Mouse (Mus musculus): ENCODE measurements at regions not wholly inside any gene's neighbourhood (a gene's known extent, or its start where the extent isn't known, plus 50 kb on each side); places are given as distances from the start of the nearest gene placed in this dataset.

DNA sequence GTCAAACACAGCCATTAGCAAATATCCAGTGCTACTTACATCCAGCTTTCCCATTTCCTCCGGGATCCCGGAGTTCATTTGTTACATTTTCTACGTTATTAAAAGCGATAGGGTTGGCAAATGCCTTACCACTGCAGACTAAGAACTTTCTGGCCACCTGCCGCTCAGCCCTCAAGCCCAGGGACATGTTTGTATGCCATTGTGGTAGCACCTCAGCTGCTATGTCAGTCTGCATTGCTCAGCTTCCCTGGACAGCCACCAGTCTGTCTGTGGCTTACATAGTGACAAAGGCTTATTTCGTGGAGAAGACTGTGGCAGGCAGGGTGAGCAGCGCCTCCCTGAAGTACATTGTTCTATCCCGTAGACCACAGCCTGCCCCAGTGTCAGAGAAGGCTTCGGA is 127.5 kb downstream of the Fam173b start:
- WGBS = 84% methylated on average over 9 of the region's 9 CpGs
- no peak overlapping the region for H3K4me3 ChIP-seq (ENCODE audit: low read depth, low read length)
- no peaks in the 10 kb centered on the region for H3K36me3 ChIP-seq (ENCODE audit: control insufficient read depth, insufficient read depth, low read length)
- no peaks in the 10 kb centered on the region for H3K4me1 ChIP-seq (replicated peaks; ENCODE audit: control insufficient read depth, insufficient read depth, low read length)
- DNase-seq (ENCODE audit: low spot score) = no peak
- no peak overlapping the region for H3K27ac ChIP-seq (ENCODE audit: low read depth, low read length)
- no peaks in the 10 kb centered on the region for H3K27me3 ChIP-seq (replicated peaks; ENCODE audit: control insufficient read depth, insufficient read depth, low read length)
- no peaks in the 10 kb centered on the region for H3K9me3 ChIP-seq (ENCODE audit: control insufficient read depth, low read length)
- ATAC-seq (replicated peaks; ENCODE audit: low FRiP score) = no peak
- no peak overlapping the region for H3K9ac ChIP-seq (ENCODE audit: low read depth, low read length)
- H3K4me2 ChIP-seq = no peak overlapping the region

DNA sequence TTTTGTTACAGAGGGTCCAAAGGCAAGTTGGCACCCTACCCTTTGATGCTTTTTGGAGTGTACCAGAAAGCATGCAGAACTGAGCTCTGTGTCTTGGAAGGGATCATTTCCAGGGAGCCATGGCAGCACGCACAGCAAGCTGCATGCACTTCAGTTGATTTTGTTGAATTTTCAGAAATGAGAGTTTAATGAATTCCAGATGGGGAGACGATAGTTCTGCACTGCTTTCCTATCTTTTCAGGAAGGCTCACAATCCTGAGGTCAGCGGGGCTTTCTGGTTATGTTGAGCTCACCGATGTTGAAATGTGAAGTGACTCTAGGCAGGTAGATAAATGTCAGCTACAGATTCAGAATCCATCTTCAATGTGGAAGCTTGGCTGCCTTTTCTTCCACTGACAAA is 140.0 kb downstream of the Fam173b start:
- Histone ChIP-seq H3K9ac (ENCODE audit: low read depth, low read length) (no peak overlapping the region), H3K27ac (ENCODE audit: low read depth, low read length) (no peak overlapping the region), H3K4me1 (replicated peaks; ENCODE audit: control insufficient read depth, insufficient read depth, low read length) (no peaks in the 10 kb centered on the region), H3K4me2 (no peak overlapping the region), H3K36me3 (ENCODE audit: control insufficient read depth, insufficient read depth, low read length) (no peaks in the 10 kb centered on the region), H3K9me3 (ENCODE audit: control insufficient read depth, low read length) (no peaks in the 10 kb centered on the region), H3K4me3 (ENCODE audit: low read depth, low read length) (no peak overlapping the region), H3K27me3 (replicated peaks; ENCODE audit: control insufficient read depth, insufficient read depth, low read length) (no peaks in the 10 kb centered on the region)
- ATAC-seq (replicated peaks; ENCODE audit: low FRiP score) (no peak), DNase-seq (ENCODE audit: low spot score) (no peak)
- WGBS = 63% methylated on average over 4 of the region's 4 CpGs

DNA sequence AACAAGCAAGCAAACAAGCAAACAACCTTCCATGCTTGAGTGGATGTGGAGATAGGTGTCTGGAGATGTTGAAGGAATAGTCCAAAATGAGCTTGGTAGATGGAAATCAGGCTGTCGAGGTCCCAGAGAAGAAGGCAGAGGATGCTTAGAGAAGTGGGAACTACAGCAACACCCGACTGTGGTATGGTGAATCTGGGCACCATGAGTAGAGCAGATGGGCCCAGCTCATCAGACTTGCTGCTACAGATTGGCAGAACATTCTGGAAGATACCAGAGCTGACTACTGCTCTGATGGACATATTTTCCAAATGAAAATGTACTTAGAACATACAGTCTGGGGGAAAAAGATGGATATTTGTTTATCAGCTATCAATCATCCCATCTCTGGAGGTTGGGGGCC is 142.9 kb downstream of the Fam173b start:
- no peak for DNase-seq (ENCODE audit: low spot score)
- Histone ChIP-seq H3K36me3 (ENCODE audit: control insufficient read depth, insufficient read depth, low read length) (no peaks in the 10 kb centered on the region), H3K27me3 (replicated peaks; ENCODE audit: control insufficient read depth, insufficient read depth, low read length) (no peaks in the 10 kb centered on the region), H3K27ac (ENCODE audit: low read depth, low read length) (no peak overlapping the region), H3K9me3 (ENCODE audit: control insufficient read depth, low read length) (no peaks in the 10 kb centered on the region), H3K4me2 (no peak overlapping the region), H3K4me1 (replicated peaks; ENCODE audit: control insufficient read depth, insufficient read depth, low read length) (no peaks in the 10 kb centered on the region), H3K9ac (ENCODE audit: low read depth, low read length) (no peak overlapping the region), H3K4me3 (ENCODE audit: low read depth, low read length) (no peak overlapping the region)
- ATAC-seq (replicated peaks; ENCODE audit: low FRiP score) = no peak
- WGBS = 65% methylated on average over 2 of the region's 2 CpGs

DNA sequence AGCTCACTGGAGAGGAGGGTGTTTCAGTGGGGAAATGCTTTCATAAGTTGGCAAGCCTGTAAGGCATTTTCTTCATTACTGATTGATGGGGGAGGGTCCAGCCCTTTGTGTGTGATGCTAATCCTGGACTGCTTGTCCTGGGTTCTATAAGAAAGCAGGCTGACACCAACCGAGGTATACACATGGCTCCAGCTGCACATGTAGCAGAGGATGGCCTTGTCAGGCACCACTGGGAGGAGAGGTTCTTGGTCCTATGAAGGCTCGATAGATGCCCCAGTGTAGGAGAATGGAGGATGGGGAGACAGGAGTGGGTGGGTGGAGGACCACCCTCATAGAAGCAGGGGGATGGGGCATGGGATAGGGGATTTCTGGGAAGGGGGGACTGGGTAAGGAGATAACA is 151.0 kb downstream of the Fam173b start:
- WGBS = 71% methylated on average over 2 of the region's 2 CpGs

DNA sequence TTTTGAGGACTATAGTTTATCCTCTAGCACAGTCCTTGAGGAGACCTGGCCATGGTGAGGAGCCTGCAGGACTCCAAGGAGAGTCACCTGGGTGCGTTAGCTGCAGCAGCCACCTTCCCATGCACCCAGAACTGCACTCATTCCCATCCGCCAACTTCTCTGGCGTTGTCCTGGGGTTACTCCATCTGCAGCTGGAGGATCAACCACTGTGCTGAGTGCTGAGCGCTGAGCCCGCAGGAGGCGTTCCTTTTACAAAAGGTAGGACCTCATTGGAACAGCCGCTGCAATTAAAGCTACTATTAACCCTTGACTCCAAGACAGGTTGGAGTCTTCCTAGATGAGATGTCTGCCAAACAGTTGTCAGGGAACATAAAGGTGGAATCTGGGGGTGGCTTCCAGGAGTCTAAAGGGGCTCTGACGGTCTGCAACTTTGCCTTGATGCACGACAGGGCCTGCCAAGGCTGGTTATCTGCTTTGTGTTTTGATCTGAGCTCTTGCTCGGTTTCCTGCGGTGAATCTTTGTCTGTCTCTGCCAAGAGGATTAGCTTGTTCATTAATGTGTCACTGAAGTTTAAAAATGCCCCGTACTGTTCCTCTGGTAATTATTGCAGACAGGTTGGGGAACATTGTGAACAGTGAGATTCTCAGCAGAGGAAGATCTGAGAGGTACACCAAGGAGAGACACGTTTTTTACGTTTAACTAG is 152.1 kb downstream of the Fam173b start:
- DNase-seq (ENCODE audit: low spot score) = no peak

More for the DNA sequence above, 151.0 kb downstream of the Fam173b start:
- no peak overlapping the region for H3K4me3 ChIP-seq (ENCODE audit: low read depth, low read length)
- H3K9me3 ChIP-seq (ENCODE audit: control insufficient read depth, low read length) = no peaks in the 10 kb centered on the region
- no peaks in the 10 kb centered on the region for H3K4me1 ChIP-seq (replicated peaks; ENCODE audit: control insufficient read depth, insufficient read depth, low read length)
- DNase-seq (ENCODE audit: low spot score) (no peak), ATAC-seq (replicated peaks; ENCODE audit: low FRiP score) (no peak)
- no peaks in the 10 kb centered on the region for H3K36me3 ChIP-seq (ENCODE audit: control insufficient read depth, insufficient read depth, low read length)
- no peak overlapping the region for H3K4me2 ChIP-seq
- no peak overlapping the region for H3K9ac ChIP-seq (ENCODE audit: low read depth, low read length)
- H3K27me3 ChIP-seq (replicated peaks; ENCODE audit: control insufficient read depth, insufficient read depth, low read length) = no peaks in the 10 kb centered on the region
- no peak overlapping the region for H3K27ac ChIP-seq (ENCODE audit: low read depth, low read length)

DNA sequence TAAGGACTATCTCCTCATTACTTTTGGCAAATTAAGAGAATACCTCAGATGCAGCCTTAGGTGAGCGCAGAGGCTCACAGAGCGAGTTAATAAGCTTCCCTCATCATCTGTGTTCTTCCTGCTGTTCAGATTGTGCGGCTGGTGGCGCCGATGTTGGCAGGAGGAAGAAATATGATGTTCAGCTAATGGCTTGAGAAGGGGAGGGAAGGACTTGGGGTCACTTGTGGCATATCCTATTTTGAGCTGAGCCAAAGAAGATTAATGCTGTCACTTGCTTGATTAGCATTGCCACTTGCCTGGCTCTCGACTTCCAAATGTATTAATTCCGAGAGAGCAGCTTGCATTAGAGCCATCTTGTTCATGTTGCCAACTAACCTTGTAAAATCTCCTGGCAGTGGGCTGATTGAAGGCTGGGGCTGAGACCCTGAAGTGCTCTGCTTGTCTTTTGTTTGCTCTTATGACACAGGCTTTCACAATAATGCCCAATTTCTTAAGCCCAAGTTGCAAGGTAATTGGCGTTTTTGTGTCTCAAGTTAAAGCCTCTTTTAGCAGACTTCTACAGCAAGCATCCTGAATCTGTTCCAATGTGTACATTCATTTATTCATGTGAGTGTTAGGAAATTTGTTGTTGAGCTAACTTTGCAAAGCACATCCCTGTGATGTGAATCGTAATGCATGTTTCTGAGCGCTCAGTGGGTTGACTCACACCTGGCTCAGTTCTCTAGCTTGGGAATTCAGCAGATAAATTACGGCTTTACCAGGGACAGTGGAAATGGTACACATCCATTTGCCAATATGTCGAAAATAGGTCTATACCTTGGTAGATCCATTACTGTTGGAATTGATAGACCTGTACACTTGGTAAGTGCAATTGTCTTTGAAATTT is 167.6 kb downstream of the Fam173b start:
- WGBS = 77% methylated on average over 12 of the region's 12 CpGs
- no peaks in the 10 kb centered on the region for H3K36me3 ChIP-seq (ENCODE audit: control insufficient read depth, insufficient read depth, low read length)
- no peak overlapping the region for H3K4me2 ChIP-seq
- H3K27ac ChIP-seq (ENCODE audit: low read depth, low read length) = no peak overlapping the region
- no peak overlapping the region for H3K4me3 ChIP-seq (ENCODE audit: low read depth, low read length)
- DNase-seq (ENCODE audit: low spot score) (no peak), ATAC-seq (replicated peaks; ENCODE audit: low FRiP score) (no peak)
- no peaks in the 10 kb centered on the region for H3K4me1 ChIP-seq (replicated peaks; ENCODE audit: control insufficient read depth, insufficient read depth, low read length)
- H3K9ac ChIP-seq (ENCODE audit: low read depth, low read length) = no peak overlapping the region
- H3K27me3 ChIP-seq (replicated peaks; ENCODE audit: control insufficient read depth, insufficient read depth, low read length) = no peaks in the 10 kb centered on the region
- H3K9me3 ChIP-seq (ENCODE audit: control insufficient read depth, low read length) = no peaks in the 10 kb centered on the region

More for the DNA sequence above, 152.1 kb downstream of the Fam173b start:
- Histone ChIP-seq H3K4me3 (ENCODE audit: low read depth, low read length) (no peak overlapping the region), H3K27ac (ENCODE audit: low read depth, low read length) (no peak overlapping the region), H3K27me3 (replicated peaks; ENCODE audit: control insufficient read depth, insufficient read depth, low read length) (no peaks in the 10 kb centered on the region), H3K9ac (ENCODE audit: low read depth, low read length) (no peak overlapping the region), H3K36me3 (ENCODE audit: control insufficient read depth, insufficient read depth, low read length) (no peaks in the 10 kb centered on the region), H3K9me3 (ENCODE audit: control insufficient read depth, low read length) (no peaks in the 10 kb centered on the region), H3K4me1 (replicated peaks; ENCODE audit: control insufficient read depth, insufficient read depth, low read length) (no peaks in the 10 kb centered on the region), H3K4me2 (no peak overlapping the region)
- no peak for ATAC-seq (replicated peaks; ENCODE audit: low FRiP score)
- WGBS = 48% methylated on average over 14 of the region's 14 CpGs

DNA sequence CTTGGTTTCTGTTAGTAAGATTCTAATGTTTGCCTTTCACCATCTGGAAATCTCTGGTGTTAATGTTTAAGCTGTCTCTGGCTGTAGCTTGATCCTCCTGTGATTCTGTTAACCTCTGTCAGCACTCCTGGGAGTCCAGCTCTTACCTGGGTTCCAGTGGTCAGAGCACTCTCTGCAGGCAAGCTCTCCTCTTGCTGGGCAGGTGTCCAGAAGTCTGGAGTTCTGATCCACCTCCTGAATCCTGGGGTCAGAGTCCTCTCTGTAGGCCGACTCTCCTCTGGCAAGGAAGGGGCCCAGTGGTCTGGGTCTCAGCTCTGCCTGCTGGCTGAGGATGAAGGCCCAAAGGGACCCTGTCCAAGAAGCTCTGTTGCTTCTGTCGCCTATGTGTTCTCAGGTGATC is 181.4 kb downstream of the Fam173b start:
- H3K27me3 ChIP-seq (replicated peaks; ENCODE audit: control insufficient read depth, insufficient read depth, low read length) = no peaks in the 10 kb centered on the region
- DNase-seq (ENCODE audit: low spot score) (no peak), ATAC-seq (replicated peaks; ENCODE audit: low FRiP score) (no peak)
- H3K9ac ChIP-seq (ENCODE audit: low read depth, low read length) = no peak overlapping the region
- peaks cover 3% of the 10 kb centered on the region; the same call in 1 of the 2 replicates for H3K9me3 ChIP-seq (ENCODE audit: control insufficient read depth, low read length)
- H3K27ac ChIP-seq (ENCODE audit: low read depth, low read length) = no peak overlapping the region
- no peaks in the 10 kb centered on the region for H3K36me3 ChIP-seq (ENCODE audit: control insufficient read depth, insufficient read depth, low read length)
- H3K4me2 ChIP-seq = no peak overlapping the region
- WGBS = 75% methylated on average over 2 of the region's 2 CpGs
- H3K4me3 ChIP-seq (ENCODE audit: low read depth, low read length) = no peak overlapping the region
- H3K4me1 ChIP-seq (replicated peaks; ENCODE audit: control insufficient read depth, insufficient read depth, low read length) = no peaks in the 10 kb centered on the region

DNA sequence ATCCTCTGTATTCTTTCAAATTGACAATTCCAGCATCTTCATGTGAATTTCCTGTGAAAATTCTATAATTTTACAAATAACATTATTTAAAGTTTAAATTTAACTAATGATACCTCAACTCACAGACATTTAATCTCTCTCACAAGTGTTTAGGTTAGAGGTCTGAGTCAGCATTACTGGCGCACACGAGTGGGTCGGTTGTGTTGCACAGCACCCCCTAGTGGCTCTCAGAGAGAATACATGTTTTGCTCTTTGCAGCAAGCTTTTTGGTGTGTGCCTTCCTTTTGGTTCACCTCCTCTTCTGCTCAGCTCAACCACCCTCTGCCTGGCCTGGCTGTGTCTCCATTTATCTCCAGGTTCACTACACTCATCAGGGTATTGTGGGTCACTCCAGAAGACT is 183.4 kb downstream of the Fam173b start:
- DNase-seq (ENCODE audit: low spot score) (no peak), ATAC-seq (replicated peaks; ENCODE audit: low FRiP score) (no peak)
- H3K4me3 ChIP-seq (ENCODE audit: low read depth, low read length) = no peak overlapping the region
- H3K9ac ChIP-seq (ENCODE audit: low read depth, low read length) = no peak overlapping the region
- 73% methylated on average over 3 of the region's 3 CpGs for WGBS
- H3K4me1 ChIP-seq (replicated peaks; ENCODE audit: control insufficient read depth, insufficient read depth, low read length) = no peaks in the 10 kb centered on the region
- peaks cover 3% of the 10 kb centered on the region; the same call in 1 of the 2 replicates for H3K9me3 ChIP-seq (ENCODE audit: control insufficient read depth, low read length)
- H3K27ac ChIP-seq (ENCODE audit: low read depth, low read length) = no peak overlapping the region
- H3K4me2 ChIP-seq = no peak overlapping the region
- H3K27me3 ChIP-seq (replicated peaks; ENCODE audit: control insufficient read depth, insufficient read depth, low read length) = no peaks in the 10 kb centered on the region
- H3K36me3 ChIP-seq (ENCODE audit: control insufficient read depth, insufficient read depth, low read length) = no peaks in the 10 kb centered on the region

DNA sequence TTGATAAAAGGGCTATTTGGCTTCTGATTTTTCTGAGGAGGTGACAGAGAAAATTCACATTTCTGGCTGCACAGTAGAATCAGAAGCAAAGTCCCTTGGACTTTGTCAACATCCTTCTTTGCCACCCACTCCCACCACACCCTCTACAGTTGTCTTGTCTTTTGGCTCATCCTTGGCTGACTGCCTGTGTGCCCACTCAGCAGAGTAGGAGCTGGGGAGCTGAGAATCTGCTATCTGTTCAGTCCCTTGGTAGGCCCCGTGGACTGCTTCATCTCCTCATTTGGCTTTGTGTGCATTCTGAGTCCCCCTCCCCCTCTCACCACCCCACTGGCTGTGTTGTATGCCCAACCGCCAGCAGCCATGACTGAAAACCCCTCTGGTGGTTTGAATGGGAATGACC is 197.2 kb downstream of the Fam173b start:
- Histone ChIP-seq H3K36me3 (ENCODE audit: control insufficient read depth, insufficient read depth, low read length) (no peaks in the 10 kb centered on the region), H3K27ac (ENCODE audit: low read depth, low read length) (no peak overlapping the region), H3K27me3 (replicated peaks; ENCODE audit: control insufficient read depth, insufficient read depth, low read length) (no peaks in the 10 kb centered on the region), H3K4me2 (no peak overlapping the region), H3K9ac (ENCODE audit: low read depth, low read length) (no peak overlapping the region), H3K4me1 (replicated peaks; ENCODE audit: control insufficient read depth, insufficient read depth, low read length) (no peaks in the 10 kb centered on the region), H3K9me3 (ENCODE audit: control insufficient read depth, low read length) (no peaks in the 10 kb centered on the region), H3K4me3 (ENCODE audit: low read depth, low read length) (no peak overlapping the region)
- DNase-seq (ENCODE audit: low spot score) (no peak), ATAC-seq (replicated peaks; ENCODE audit: low FRiP score) (no peak)
- 78% methylated on average over 2 of the region's 2 CpGs for WGBS
